Mouse (Mus musculus) myocyte (in vitro differentiated cells): ENCODE measurements at regions not wholly inside any gene's neighbourhood (a gene's known extent, or its start where the extent isn't known, plus 50 kb on each side); places are given as distances from the start of the nearest gene placed in this dataset.

Experiments used
- H3K27me3 ChIP-seq: one replicate; pipeline ENCODE4 v1.6.1; 2011; ENCODE audit not compliant: control insufficient read depth, insufficient read depth, insufficient read length
- H3K36me3 ChIP-seq: one replicate; pipeline ENCODE4 v1.6.1; 2011; ENCODE audit not compliant: control insufficient read depth, insufficient read depth
- H3K4me2 ChIP-seq: one replicate; pipeline ENCODE4 v1.6.1; 2011; ENCODE audit warnings: low read depth, control low read depth
- H3K4me3 ChIP-seq: one replicate; pipeline ENCODE4 v1.5.1; 2011; ENCODE audit warnings: mild to moderate bottlenecking, control low read depth, moderate library complexity
- H3K79me2 ChIP-seq: one replicate; pipeline ENCODE4 v1.6.1; 2011; ENCODE audit not compliant: control insufficient read depth, insufficient read depth
- H3ac ChIP-seq: one replicate; pipeline ENCODE4 v1.6.1; 2011; ENCODE audit not compliant: control insufficient read depth, insufficient read length
- CEBPB ChIP-seq: IDR thresholded peaks from 2 replicates; pipeline ENCODE4 v1.6.1; 2011; ENCODE audit warnings: mild to moderate bottlenecking, moderate library complexity; ENCODE audit not compliant: poor library complexity, insufficient read depth, severe bottlenecking
- E2F4 ChIP-seq: IDR thresholded peaks from one replicate; pipeline ENCODE4 v1.6.1; 2011; ENCODE audit warnings: mild to moderate bottlenecking, control low read depth, moderate library complexity; ENCODE audit not compliant: insufficient read depth
- MAX ChIP-seq: IDR thresholded peaks from one replicate; pipeline ENCODE4 v1.6.1; 2011; ENCODE audit warnings: low read depth, mild to moderate bottlenecking, control low read depth
- MYOD1 ChIP-seq, 3 experiments: IDR thresholded peaks; one replicate each; pipeline ENCODE4 v1.6.1; 2011; ENCODE audit warnings: control low read depth in 2 of 3, low read depth in 2 of 3, mild to moderate bottlenecking in 2 of 3, moderate library complexity in 1 of 3; ENCODE audit not compliant: insufficient read length in 2 of 3, control insufficient read depth in 1 of 3
- MYOG ChIP-seq, 3 experiments: IDR thresholded peaks; one replicate each; pipeline ENCODE4 v1.6.1; 2011; ENCODE audit warnings: control low read depth in 2 of 3, low read depth in 2 of 3, mild to moderate bottlenecking in 2 of 3; ENCODE audit not compliant: insufficient read length in 2 of 3, control insufficient read depth in 1 of 3, insufficient read depth in 1 of 3
- POLR2A ChIP-seq: IDR thresholded peaks from one replicate; pipeline ENCODE4 v1.6.1; 2011; ENCODE audit warnings: low read depth, mild to moderate bottlenecking, control low read depth, moderate library complexity; ENCODE audit not compliant: insufficient read length
- POLR2AphosphoS2 ChIP-seq: IDR thresholded peaks from one replicate; pipeline ENCODE4 v1.6.1; 2011; ENCODE audit warnings: low read depth, control low read depth; ENCODE audit not compliant: insufficient read length
- REST ChIP-seq: IDR thresholded peaks from one replicate; pipeline ENCODE4 v1.6.1; 2011; ENCODE audit warnings: mild to moderate bottlenecking, control low read depth, moderate library complexity; ENCODE audit not compliant: insufficient read depth, insufficient read length
- SRF ChIP-seq: IDR thresholded peaks from one replicate; pipeline ENCODE4 v1.6.1; 2011; ENCODE audit warnings: low read depth; ENCODE audit not compliant: control insufficient read depth, insufficient read length
- TCF12 ChIP-seq: IDR thresholded peaks from one replicate; pipeline ENCODE4 v1.6.1; 2011; ENCODE audit warnings: mild to moderate bottlenecking, control low read depth; ENCODE audit not compliant: poor library complexity, insufficient read depth, severe bottlenecking
- TCF3 ChIP-seq: IDR thresholded peaks from one replicate; pipeline ENCODE4 v1.6.1; 2011; ENCODE audit warnings: low read depth, control low read depth; ENCODE audit not compliant: insufficient read length
- USF1 ChIP-seq: IDR thresholded peaks from one replicate; pipeline ENCODE4 v1.6.1; 2011; ENCODE audit warnings: low read depth, mild to moderate bottlenecking, control low read depth, moderate library complexity

- H3K79me2 ChIP-seq: no peaks in the 10 kb centered on the region
- H3K4me2 ChIP-seq: no peak overlapping the region
- H3K36me3 ChIP-seq: no peaks in the 10 kb centered on the region
- H3K27me3 ChIP-seq: no peaks in the 10 kb centered on the region
- TF ChIP-seq TCF3 (no peak), CEBPB (peak; percentile 90)
- H3K4me3 ChIP-seq: no peak overlapping the region
- H3ac ChIP-seq: no peak overlapping the region
Observed at GRCm38 (mm10) chr6:84353425-84354220, 240.1 kb downstream of the Cyp26b1 start.

- Histone ChIP-seq H3K4me3 (no peak overlapping the region), H3K36me3 (no peaks in the 10 kb centered on the region), H3K27me3 (no peaks in the 10 kb centered on the region), H3K79me2 (no peaks in the 10 kb centered on the region), H3ac (no peak overlapping the region), H3K4me2 (no peak overlapping the region)
- no peak for TF ChIP-seq SRF
- TF ChIP-seq REST: no peak
- no peak for TF ChIP-seq POLR2AphosphoS2
- no peak for TF ChIP-seq USF1
Observed at GRCm38 (mm10) chr6:84344936-84345335, 248.8 kb downstream of the Cyp26b1 start.

GRCm38 (mm10) chr6:84333666-84334179 is 260.0 kb downstream of the Cyp26b1 start:
- TF ChIP-seq TCF12 (no peak), USF1 (no peak), TCF3 (no peak), MAX (no peak), MYOD1 (IDR thresholded peaks at IDR 0.05; ENCODE audit: control insufficient read depth in 1 of 3, insufficient read length in 2 of 3, low read depth in 2 of 3) (no peak), SRF (no peak), POLR2AphosphoS2 (no peak), REST (no peak), E2F4 (no peak), MYOG (IDR thresholded peaks at IDR 0.05; ENCODE audit: control insufficient read depth in 1 of 3, insufficient read depth in 1 of 3, insufficient read length in 2 of 3, low read depth in 2 of 3) (no peak), CEBPB (no peak), POLR2A (no peak)
- Histone ChIP-seq H3K4me2 (no peak overlapping the region), H3ac (no peak overlapping the region), H3K4me3 (no peak overlapping the region), H3K79me2 (no peaks in the 10 kb centered on the region), H3K27me3 (no peaks in the 10 kb centered on the region), H3K36me3 (no peaks in the 10 kb centered on the region)

- no peaks in the 10 kb centered on the region for H3K36me3 ChIP-seq
- H3K4me3 ChIP-seq: no peak overlapping the region
- H3ac ChIP-seq: no peak overlapping the region
- no peaks in the 10 kb centered on the region for H3K27me3 ChIP-seq
- no peak overlapping the region for H3K4me2 ChIP-seq
- H3K79me2 ChIP-seq: no peaks in the 10 kb centered on the region
- TF ChIP-seq MAX: no peak
- no peak for TF ChIP-seq MYOD1 (IDR thresholded peaks at IDR 0.05; ENCODE audit: control insufficient read depth in 1 of 3, insufficient read length in 2 of 3, low read depth in 2 of 3)
- no peak for TF ChIP-seq POLR2A
- no peak for TF ChIP-seq POLR2AphosphoS2
- no peak for TF ChIP-seq REST
- TF ChIP-seq TCF12: no peak
- no peak for TF ChIP-seq TCF3
- no peak for TF ChIP-seq CEBPB
- no peak for TF ChIP-seq SRF
- TF ChIP-seq USF1: no peak
Observed at GRCm38 (mm10) chr6:84329106-84329505, 264.6 kb downstream of the Cyp26b1 start.

- H3K79me2 ChIP-seq: no peaks in the 10 kb centered on the region
- H3K27me3 ChIP-seq: no peaks in the 10 kb centered on the region
- no peak overlapping the region for H3ac ChIP-seq
- no peak overlapping the region for H3K4me3 ChIP-seq
- no peak overlapping the region for H3K4me2 ChIP-seq
- no peaks in the 10 kb centered on the region for H3K36me3 ChIP-seq
- TF ChIP-seq CEBPB: no peak
- no peak for TF ChIP-seq MAX
- no peak for TF ChIP-seq REST
- TF ChIP-seq MYOG (IDR thresholded peaks at IDR 0.05; ENCODE audit: control insufficient read depth in 1 of 3, insufficient read depth in 1 of 3, insufficient read length in 2 of 3, low read depth in 2 of 3): no peak
- TF ChIP-seq USF1: no peak
- no peak for TF ChIP-seq TCF3
- no peak for TF ChIP-seq POLR2AphosphoS2
- no peak for TF ChIP-seq E2F4
- TF ChIP-seq SRF: no peak
- no peak for TF ChIP-seq POLR2A
- TF ChIP-seq MYOD1 (IDR thresholded peaks at IDR 0.05; ENCODE audit: control insufficient read depth in 1 of 3, insufficient read length in 2 of 3, low read depth in 2 of 3): no peak
- no peak for TF ChIP-seq TCF12
Observed at GRCm38 (mm10) chr6:84328030-84328390, 265.7 kb downstream of the Cyp26b1 start.
